Mouse (Mus musculus): Measurements from ENCODE around the gene Auts2. TPM values are rescaled to one million over a fixed set of nuclear protein-coding genes. Genes with fewer than 3 reads are reported as not detected.

The Auts2 gene
- polyA plus RNA-seq, 1 experiment: 0.55 TPM

GRCm38 (mm10) chr5:132294469-132294868 is 248.7 kb downstream of the Auts2 start:
- Histone ChIP-seq H3K4me1 (ENCODE audit: control insufficient read depth, insufficient read depth, low read length) (no peaks in the 10 kb centered on the region), H3K27ac (ENCODE audit: insufficient read depth, low read depth, low read length) (no peak overlapping the region), H3K4me3 (ENCODE audit: insufficient read depth, low read length) (no peak overlapping the region)
- TF ChIP-seq CTCF (IDR thresholded peaks at IDR 0.05; ENCODE audit: low read depth, low read length): no peak
- no peak for TF ChIP-seq POLR2A (IDR thresholded peaks at IDR 0.05; ENCODE audit: borderline replicate concordance, low read depth, low read length)

- Histone ChIP-seq H3K27ac (ENCODE audit: insufficient read depth, low read depth, low read length) (no peak overlapping the region), H3K4me1 (ENCODE audit: control insufficient read depth, insufficient read depth, low read length) (no peaks in the 10 kb centered on the region), H3K4me3 (ENCODE audit: insufficient read depth, low read length) (no peak overlapping the region)
- no peak for TF ChIP-seq CTCF (IDR thresholded peaks at IDR 0.05; ENCODE audit: low read depth, low read length)
- TF ChIP-seq POLR2A (IDR thresholded peaks at IDR 0.05; ENCODE audit: borderline replicate concordance, low read depth, low read length): no peak
Observed at GRCm38 (mm10) chr5:132292932-132293331, 250.2 kb downstream of the Auts2 start.

- no peak for TF ChIP-seq CTCF (IDR thresholded peaks at IDR 0.05; ENCODE audit: low read depth, low read length)
- TF ChIP-seq POLR2A (IDR thresholded peaks at IDR 0.05; ENCODE audit: borderline replicate concordance, low read depth, low read length): no peak
- Histone ChIP-seq H3K4me1 (ENCODE audit: control insufficient read depth, insufficient read depth, low read length) (no peaks in the 10 kb centered on the region), H3K27ac (ENCODE audit: insufficient read depth, low read depth, low read length) (no peak overlapping the region), H3K4me3 (ENCODE audit: insufficient read depth, low read length) (no peak overlapping the region)
Observed at GRCm38 (mm10) chr5:132290606-132291535, 252.3 kb downstream of the Auts2 start.

GRCm38 (mm10) chr5:132283741-132284140 is 259.4 kb downstream of the Auts2 start:
- Histone ChIP-seq H3K4me3 (ENCODE audit: insufficient read depth, low read length) (no peak overlapping the region), H3K27ac (ENCODE audit: insufficient read depth, low read depth, low read length) (no peak overlapping the region), H3K4me1 (ENCODE audit: control insufficient read depth, insufficient read depth, low read length) (no peaks in the 10 kb centered on the region)
- TF ChIP-seq CTCF (IDR thresholded peaks at IDR 0.05; ENCODE audit: low read depth, low read length): no peak
- TF ChIP-seq POLR2A (IDR thresholded peaks at IDR 0.05; ENCODE audit: borderline replicate concordance, low read depth, low read length): no peak

- TF ChIP-seq POLR2A (IDR thresholded peaks at IDR 0.05; ENCODE audit: borderline replicate concordance, low read depth, low read length) (no peak), CTCF (IDR thresholded peaks at IDR 0.05; ENCODE audit: low read depth, low read length) (no peak)
- H3K4me1 ChIP-seq (ENCODE audit: control insufficient read depth, insufficient read depth, low read length): no peaks in the 10 kb centered on the region
- H3K27ac ChIP-seq (ENCODE audit: insufficient read depth, low read depth, low read length): no peak overlapping the region
- H3K4me3 ChIP-seq (ENCODE audit: insufficient read depth, low read length): no peak overlapping the region
Observed at GRCm38 (mm10) chr5:132274098-132274898, 268.8 kb downstream of the Auts2 start.

- no peak overlapping the region for H3K4me3 ChIP-seq (ENCODE audit: insufficient read depth, low read length)
- H3K4me1 ChIP-seq (ENCODE audit: control insufficient read depth, insufficient read depth, low read length): no peaks in the 10 kb centered on the region
- TF ChIP-seq CTCF (IDR thresholded peaks at IDR 0.05; ENCODE audit: low read depth, low read length): no peak
- TF ChIP-seq POLR2A (IDR thresholded peaks at IDR 0.05; ENCODE audit: borderline replicate concordance, low read depth, low read length): no peak
- no peak overlapping the region for H3K27ac ChIP-seq (ENCODE audit: insufficient read depth, low read depth, low read length)
Observed at GRCm38 (mm10) chr5:132272132-132272531, 271.0 kb downstream of the Auts2 start.

- H3K4me1 ChIP-seq (ENCODE audit: control insufficient read depth, insufficient read depth, low read length): no peaks in the 10 kb centered on the region
- TF ChIP-seq POLR2A (IDR thresholded peaks at IDR 0.05; ENCODE audit: borderline replicate concordance, low read depth, low read length) (no peak), CTCF (IDR thresholded peaks at IDR 0.05; ENCODE audit: low read depth, low read length) (no peak)
- H3K27ac ChIP-seq (ENCODE audit: insufficient read depth, low read depth, low read length): no peak overlapping the region
- H3K4me3 ChIP-seq (ENCODE audit: insufficient read depth, low read length): no peak overlapping the region
Observed at GRCm38 (mm10) chr5:132270896-132271295, 272.2 kb downstream of the Auts2 start.

GRCm38 (mm10) chr5:132270074-132270473 is 273.1 kb downstream of the Auts2 start:
- no peak overlapping the region for H3K27ac ChIP-seq (ENCODE audit: insufficient read depth, low read depth, low read length)
- H3K4me3 ChIP-seq (ENCODE audit: insufficient read depth, low read length): no peak overlapping the region
- H3K4me1 ChIP-seq (ENCODE audit: control insufficient read depth, insufficient read depth, low read length): no peaks in the 10 kb centered on the region
- TF ChIP-seq POLR2A (IDR thresholded peaks at IDR 0.05; ENCODE audit: borderline replicate concordance, low read depth, low read length) (no peak), CTCF (IDR thresholded peaks at IDR 0.05; ENCODE audit: low read depth, low read length) (no peak)

- Histone ChIP-seq H3K27ac (ENCODE audit: insufficient read depth, low read depth, low read length) (no peak overlapping the region), H3K4me1 (ENCODE audit: control insufficient read depth, insufficient read depth, low read length) (no peaks in the 10 kb centered on the region), H3K4me3 (ENCODE audit: insufficient read depth, low read length) (no peak overlapping the region)
- TF ChIP-seq CTCF (IDR thresholded peaks at IDR 0.05; ENCODE audit: low read depth, low read length): no peak
- TF ChIP-seq POLR2A (IDR thresholded peaks at IDR 0.05; ENCODE audit: borderline replicate concordance, low read depth, low read length): no peak
Observed at GRCm38 (mm10) chr5:132268351-132268967, 274.7 kb downstream of the Auts2 start.

Measured in bone marrow macrophage, adult 2 months (primary cell).